Mouse (Mus musculus) ES-Bruce4 (cell line): ENCODE results near the gene Ppp1r15a.

Source experiments
- CTCF ChIP-seq: IDR thresholded peaks from one replicate; pipeline ENCODE4 v1.8.1; 2011; ENCODE audit warnings: low read depth, low read length
- EP300 ChIP-seq: IDR thresholded peaks from 2 replicates; pipeline ENCODE4 v1.6.1; 2011; ENCODE audit warnings: low read depth, low read length; ENCODE audit not compliant: insufficient read depth
- POLR2A ChIP-seq: IDR thresholded peaks from one replicate; pipeline ENCODE4 v1.8.1; 2011; ENCODE audit warnings: low read length; ENCODE audit not compliant: insufficient read depth

- TF ChIP-seq CTCF (no peak), POLR2A (no peak), EP300 (no peak)
These were observed 49.6 kb downstream of the Ppp1r15a start for GRCm38 (mm10) chr7:45476453-45476852.
